Mouse (Mus musculus) urinary bladder, postnatal 14 days (tissue): Measurements from ENCODE around the gene Pga5.
A peak's percentile ranks its signal among the peaks of the same experiment; 100 is the strongest.

Source experiments
- DNase-seq: peaks from one replicate; pipeline ENCODE4 v3.0.0; 2021; ENCODE audit warnings: low spot score

The Pga5 gene

GRCm38 (mm10) chr19:10677915-10678771 lies at the start of gene Pga5:
Pga5 (minus strand) TSS chr19:10678071.
- DNase-seq: peak; percentile 82

DNA sequence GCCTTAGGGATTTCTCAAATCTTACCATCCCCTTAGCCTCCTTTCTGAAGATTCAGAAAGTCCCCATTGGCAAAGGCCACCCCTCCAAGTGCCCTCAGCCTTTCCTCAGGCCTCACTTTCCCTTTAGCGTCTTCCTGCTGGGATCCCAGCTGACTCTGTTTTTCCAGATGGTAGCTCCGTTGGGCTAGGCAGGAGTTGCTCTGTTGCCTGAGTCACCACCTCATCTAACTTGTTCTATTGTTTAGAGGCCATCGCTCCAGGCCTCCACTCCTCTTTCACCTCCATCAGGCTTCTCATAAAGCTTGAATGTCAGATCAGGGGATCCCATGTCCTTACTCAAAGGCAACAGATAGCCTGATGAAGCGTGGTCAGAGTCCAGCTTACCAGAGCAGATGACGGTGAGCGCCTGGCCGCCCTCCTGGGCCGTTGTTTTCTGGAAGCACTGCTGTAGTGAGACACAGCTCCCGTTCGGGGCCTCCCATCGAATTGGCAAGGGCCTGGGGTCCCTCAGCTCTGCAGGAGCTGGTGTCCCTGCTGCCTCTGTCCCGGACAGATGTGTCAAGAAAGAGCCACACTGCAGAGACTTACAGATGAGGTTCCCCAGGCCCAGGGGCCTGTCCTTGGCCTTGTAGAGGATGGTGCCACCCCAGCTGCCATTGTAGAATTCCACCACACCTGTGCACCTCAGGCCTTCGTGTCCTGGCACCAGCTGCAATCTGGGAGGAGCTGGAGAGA lies 46.9 kb upstream of the Pga5 start:
- no peak for DNase-seq

DNA sequence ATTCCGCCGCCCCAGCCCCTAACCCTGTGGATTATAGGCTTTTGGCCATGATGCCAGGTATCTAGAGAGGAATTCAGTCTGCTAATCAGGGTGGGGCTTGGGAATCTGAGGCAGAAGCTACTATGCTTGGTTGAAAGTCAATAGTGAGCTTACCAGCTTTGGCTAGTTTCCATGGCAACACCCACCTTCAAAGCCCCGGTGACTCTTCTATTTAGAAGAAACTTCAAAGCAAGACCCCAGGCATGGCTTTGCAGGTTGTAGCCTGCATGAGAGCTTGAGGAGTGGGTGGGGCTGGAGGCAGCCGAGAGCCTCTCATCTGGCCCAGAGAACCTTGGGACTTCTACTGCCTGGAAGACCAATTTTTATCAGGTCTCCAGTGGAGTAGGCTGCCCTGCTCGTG lies 45.8 kb upstream of the Pga5 start:
- no peak for DNase-seq

DNA sequence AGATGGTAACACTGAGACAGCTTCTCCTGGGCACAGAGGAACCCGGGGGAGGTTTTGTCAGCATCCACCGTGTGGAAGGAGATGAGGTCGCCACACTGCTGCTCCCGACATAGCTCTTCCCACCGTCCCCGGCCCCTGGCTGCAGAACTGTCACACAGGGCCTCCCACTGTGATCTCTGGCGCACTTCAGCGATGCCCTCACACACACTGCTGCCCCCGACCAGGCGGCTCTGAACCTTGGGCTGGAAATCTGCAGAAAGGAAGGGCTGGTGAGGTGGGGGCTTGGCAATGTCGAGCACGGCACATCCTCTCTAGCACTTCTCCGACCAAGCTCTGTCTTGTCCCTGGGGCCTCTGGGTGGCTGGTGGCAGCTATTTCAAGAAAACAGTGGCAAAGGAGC lies 45.2 kb upstream of the Pga5 start:
- DNase-seq: no peak

DNA sequence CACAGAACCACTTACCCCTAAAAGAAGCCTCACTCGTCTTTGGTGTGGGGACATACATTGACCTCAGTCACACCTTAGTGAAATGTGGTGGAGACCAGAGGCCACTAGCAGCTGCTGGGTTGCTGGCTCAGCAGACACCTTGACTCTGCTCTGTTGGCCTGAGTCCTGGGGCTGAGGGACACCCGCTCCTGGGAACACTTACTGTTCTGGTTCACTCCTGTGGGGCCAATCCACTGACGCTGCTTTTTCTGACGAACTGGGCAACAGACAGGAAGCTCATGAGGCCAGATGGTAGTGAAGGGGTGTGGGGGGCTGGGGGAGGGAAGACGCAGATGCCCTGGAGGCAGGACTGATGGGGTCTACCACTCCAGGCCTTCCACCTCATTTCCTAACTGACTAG lies 43.2 kb upstream of the Pga5 start:
- no peak for DNase-seq

DNA sequence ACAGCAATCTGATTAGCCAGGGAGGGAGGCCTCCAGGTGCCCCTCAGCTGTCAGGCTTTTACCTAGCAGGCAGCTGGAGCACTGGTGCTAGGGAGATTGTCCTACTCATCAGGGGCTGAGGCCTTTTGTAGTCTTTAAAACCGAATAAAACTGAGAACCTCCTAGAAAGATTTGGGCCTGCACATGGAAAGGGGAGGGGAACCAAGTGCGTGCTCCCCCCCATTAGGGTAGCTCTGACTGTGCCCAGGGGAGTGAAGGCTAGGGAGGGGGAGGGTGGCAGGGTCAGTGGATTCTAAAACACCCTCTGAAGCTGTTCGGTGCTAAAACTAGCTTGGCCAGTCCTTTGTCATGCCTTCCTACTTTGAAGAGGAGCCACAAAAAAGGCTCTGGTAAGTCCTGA lies 42.7 kb upstream of the Pga5 start:
- DNase-seq: no peak

- no peak for DNase-seq
These were observed 41.9 kb upstream of the Pga5 start for GRCm38 (mm10) chr19:10719751-10720150.

- DNase-seq: no peak
These were observed 40.4 kb upstream of the Pga5 start for GRCm38 (mm10) chr19:10718251-10718775.

GRCm38 (mm10) chr19:10715476-10715875 lies 37.6 kb upstream of the Pga5 start:
- DNase-seq: no peak

- DNase-seq: peak; percentile 79
These were observed 37.0 kb upstream of the Pga5 start for GRCm38 (mm10) chr19:10714682-10715475.

- DNase-seq: no peak
These were observed 36.3 kb upstream of the Pga5 start for GRCm38 (mm10) chr19:10714168-10714567.

- DNase-seq: no peak
These were observed 35.7 kb upstream of the Pga5 start for GRCm38 (mm10) chr19:10713551-10713950.

GRCm38 (mm10) chr19:10712646-10713045 lies 34.8 kb upstream of the Pga5 start:
- no peak for DNase-seq

DNA sequence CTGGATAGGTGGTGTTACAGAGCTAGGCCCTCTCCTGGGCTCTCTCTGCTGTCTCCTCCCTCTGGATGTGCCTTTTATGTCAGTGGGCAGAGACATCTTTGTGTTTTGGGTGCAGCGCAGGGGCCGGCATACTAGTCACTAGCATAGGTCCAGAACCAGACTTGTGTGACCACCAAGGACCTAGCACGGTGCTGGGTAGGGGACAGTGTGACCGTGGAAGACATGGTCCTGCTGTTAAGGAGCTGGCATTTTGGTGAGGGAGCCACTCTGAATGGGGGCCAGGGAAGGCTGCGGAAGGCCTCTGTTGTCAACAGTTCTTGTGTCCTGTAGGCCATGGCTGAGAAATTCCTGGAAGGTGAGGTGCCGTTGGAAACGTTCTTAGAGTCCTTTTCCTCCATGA lies 34.3 kb upstream of the Pga5 start:
- DNase-seq: no peak

- DNase-seq: no peak
These were observed 32.9 kb upstream of the Pga5 start for GRCm38 (mm10) chr19:10710751-10711150.

DNA sequence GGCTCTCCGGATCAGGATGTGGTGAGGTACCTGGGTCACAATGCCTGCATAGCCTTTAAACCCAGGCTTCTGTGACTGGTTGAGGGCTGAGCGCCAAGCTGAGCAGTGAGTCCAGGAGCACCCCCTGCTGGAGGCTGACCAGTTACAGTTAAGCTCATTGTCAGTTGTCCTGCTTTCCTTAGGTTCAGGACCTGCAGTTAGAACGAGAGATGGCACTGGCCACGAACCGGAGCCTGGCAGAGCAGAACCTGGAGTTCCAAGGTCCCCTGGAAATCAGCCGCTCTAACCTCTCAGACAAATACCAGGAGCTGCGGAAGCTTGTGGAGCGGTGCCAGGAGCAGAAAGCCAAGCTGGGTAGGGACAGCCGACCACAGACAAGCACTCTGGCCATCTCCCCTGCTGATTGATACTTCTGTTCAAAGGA lies 32.2 kb upstream of the Pga5 start:
- DNase-seq: peak; percentile 56

- DNase-seq: peak; percentile 90
These were observed 31.7 kb upstream of the Pga5 start for GRCm38 (mm10) chr19:10709360-10710087.

DNA sequence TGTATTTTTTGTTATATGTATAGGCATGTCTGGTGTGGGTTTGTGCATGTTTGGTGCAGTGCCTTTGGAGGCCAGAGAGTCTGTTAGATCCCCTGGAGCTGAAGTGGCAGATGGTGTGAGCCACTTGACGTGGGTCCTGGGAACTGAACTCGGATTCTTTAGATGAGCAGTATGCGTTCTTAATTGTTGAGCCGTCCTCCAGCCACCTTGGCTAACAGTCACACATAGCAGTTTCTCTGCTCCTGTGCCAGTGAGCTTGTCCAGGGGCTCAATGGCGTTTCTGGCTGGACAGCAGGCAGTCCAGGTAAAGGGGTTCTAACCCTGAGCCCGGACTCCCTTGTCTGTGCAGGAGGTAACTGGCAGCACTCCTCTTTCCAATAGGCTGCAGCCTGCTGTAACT lies 31.0 kb upstream of the Pga5 start:
- no peak for DNase-seq

DNA sequence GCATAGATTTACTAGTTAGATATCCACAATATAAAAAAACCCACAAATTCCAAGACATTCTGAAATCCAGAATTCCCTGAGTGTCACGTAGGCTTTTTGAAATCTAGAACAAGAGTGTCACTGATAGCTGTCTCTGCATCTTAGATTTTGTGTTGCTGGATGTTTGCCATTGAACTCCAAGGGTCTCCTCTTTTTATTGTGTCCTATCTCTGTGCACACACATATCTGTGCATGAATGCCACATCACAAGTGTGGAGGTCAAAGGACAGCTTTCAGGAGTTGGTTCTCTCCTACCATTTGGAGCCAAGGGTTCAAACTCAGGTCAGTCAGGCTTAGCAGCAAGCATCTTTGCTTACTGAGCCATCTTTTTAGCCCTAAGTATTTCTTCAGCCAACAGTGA lies 30.0 kb upstream of the Pga5 start:
- no peak for DNase-seq

DNA sequence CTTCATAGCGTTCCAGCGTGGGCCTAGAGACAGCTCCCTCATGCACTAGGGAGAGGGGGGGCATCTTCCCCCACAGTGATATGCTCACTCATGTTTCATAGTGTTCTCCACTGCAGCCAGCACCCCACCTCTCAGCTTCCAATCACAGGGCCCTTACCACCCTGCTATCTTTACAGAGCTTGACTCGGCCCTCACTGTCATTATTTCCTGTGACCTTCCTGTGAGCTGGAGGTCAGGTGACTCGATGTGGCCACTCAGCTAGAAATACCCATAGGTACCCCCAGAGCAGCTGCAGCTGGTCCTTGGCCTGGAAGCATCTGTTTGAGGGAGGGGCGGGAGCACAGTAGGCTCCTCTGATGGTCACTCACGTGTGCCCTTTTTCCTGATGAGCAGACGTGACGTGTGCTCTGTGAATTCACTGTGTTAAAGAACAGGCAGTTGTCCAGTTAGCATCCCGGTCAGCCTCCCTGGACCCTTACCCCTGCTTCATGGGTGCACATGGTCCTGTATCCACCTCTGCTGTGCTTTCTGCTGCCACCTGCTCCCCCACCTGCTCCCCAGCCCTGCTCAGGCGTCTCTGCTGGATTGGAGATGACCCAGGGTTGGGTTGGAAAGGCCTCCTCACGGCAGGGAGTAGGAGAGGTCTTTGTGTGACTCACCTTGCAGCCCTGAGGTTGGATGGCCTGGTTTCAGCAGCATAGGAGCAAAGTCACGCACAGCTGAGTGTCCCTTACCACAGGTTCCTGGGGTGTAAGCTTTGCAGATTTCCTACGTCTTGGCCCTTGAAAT lies 29.4 kb upstream of the Pga5 start:
- no peak for DNase-seq

- DNase-seq: no peak
These were observed 25.6 kb upstream of the Pga5 start for GRCm38 (mm10) chr19:10703470-10703869.
